Mouse (Mus musculus) limb, embryonic 13.5 days (tissue): ENCODE measurements around the gene Tmem176b. TPM values are rescaled to one million over a fixed set of nuclear protein-coding genes. Genes with fewer than 3 reads are reported as not detected.
"Not testable (repeated sequence)": the region's sequence is repeated elsewhere in the genome, so short reads cannot be mapped to it uniquely, and the experiment has no call there.

Experiments used
- ATAC-seq: fragments of 200-750 bp; cut with Nextera tagmentation; 2 replicates; pipeline ENCODE4 v1.8.0; 2017; ENCODE audit warnings: low read depth, moderate number of reproducible peaks, moderate TSS enrichment; ENCODE audit not compliant: low FRiP score
- H3K27ac ChIP-seq: fragments of 300-500 bp; sonication (generic); 2 replicates; pipeline ENCODE4 v1.5.1; 2015; ENCODE audit warnings: inconsistent platforms, mild to moderate bottlenecking, moderate library complexity
- H3K27me3 ChIP-seq: fragments of 300-500 bp; sonication (generic); 2 replicates; pipeline ENCODE4 v1.6.1; 2015; ENCODE audit warnings: mild to moderate bottlenecking, inconsistent platforms
- H3K36me3 ChIP-seq: fragments of 300-500 bp; sonication (generic); 2 replicates; pipeline ENCODE4 v1.6.1; 2015; ENCODE audit warnings: inconsistent platforms, mild to moderate bottlenecking, moderate library complexity
- H3K4me1 ChIP-seq: fragments of 300-500 bp; sonication (generic); 2 replicates; pipeline ENCODE4 v1.6.1; 2015; ENCODE audit warnings: inconsistent platforms
- H3K4me2 ChIP-seq: fragments of 300-500 bp; sonication (generic); replicated peaks from 2 replicates; pipeline ENCODE4 v1.6.1; 2015; ENCODE audit warnings: inconsistent platforms, mild to moderate bottlenecking, moderate library complexity
- H3K4me3 ChIP-seq: fragments of 300-500 bp; sonication (generic); 2 replicates; pipeline ENCODE4 v1.5.1; 2015; ENCODE audit warnings: moderate library complexity, mild to moderate bottlenecking, inconsistent platforms
- H3K9ac ChIP-seq: fragments of 300-500 bp; sonication (generic); 2 replicates; pipeline ENCODE4 v1.6.1; 2015; ENCODE audit warnings: mild to moderate bottlenecking, inconsistent platforms
- H3K9me3 ChIP-seq: fragments of 300-500 bp; sonication (generic); 2 replicates; pipeline ENCODE4 v1.6.1; 2016; ENCODE audit warnings: inconsistent platforms
- WGBS: fragments of 180-500 bp; shearing (Covaris S2); methylation state at CpG from one replicate; pipeline ENCODE4 v1.1.7; 2015; 5-methylcytosine and 5-hydroxymethylcytosine counted together
- polyA plus RNA-seq: library from polyadenylated mRNA; unstranded; fragments of >200 nt; fragmentation: Nextera tagmentation; extraction: Ambion mirVana; gene quantifications from 2 replicates; pipeline ENCODE4 v1.2.1, GENCODE M21; 2015

Gene Tmem176b
- polyA plus RNA-seq, result 224 and 226 TPM in 2 replicates

- 4% methylated on average over 6 of the region's 6 CpGs for WGBS
- Histone ChIP-seq H3K9ac (peak within 1 kb of the TSS; percentile 75), H3K27me3 (no peaks in the 10 kb centered on the region)
Measured at GRCm38 (mm10) chr6:48840973-48841625, at the start of gene Tmem176b. Tmem176b (minus strand) TSS chr6:48841496.

GRCm38 (mm10) chr6:48876510-48877135 is 35.3 kb upstream of the Tmem176b start:
- ATAC-seq, result no peak
- no peaks in the 10 kb centered on the region for H3K4me1 ChIP-seq
- H3K27me3 ChIP-seq, result no peaks in the 10 kb centered on the region
- H3K27ac ChIP-seq, result no peak overlapping the region
- H3K4me2 ChIP-seq, result no peak overlapping the region
- H3K4me3 ChIP-seq, result no peak overlapping the region
- H3K9ac ChIP-seq, result no peak overlapping the region
- no peaks in the 10 kb centered on the region for H3K9me3 ChIP-seq
- no peaks in the 10 kb centered on the region for H3K36me3 ChIP-seq
- WGBS, result 48% methylated on average over 5 of the region's 5 CpGs

More at GRCm38 (mm10) chr6:48840973-48841625, at the start of gene Tmem176b:
- Histone ChIP-seq H3K4me1 (peaks cover 47% of the 10 kb centered on the region), H3K36me3 (peaks cover 49% of the 10 kb centered on the region), H3K4me2 (peak within 1 kb of the TSS; percentile 89), H3K9me3 (no peaks in the 10 kb centered on the region), H3K4me3 (peak within 1 kb of the TSS; percentile 61), H3K27ac (peak within 1 kb of the TSS; percentile 90)
- ATAC-seq, result peak; percentile 93

GRCm38 (mm10) chr6:48875515-48875914 is 34.2 kb upstream of the Tmem176b start:
- H3K4me2 ChIP-seq, result no peak overlapping the region
- no peak overlapping the region for H3K4me3 ChIP-seq
- H3K4me1 ChIP-seq, result no peaks in the 10 kb centered on the region
- H3K27ac ChIP-seq, result no peak overlapping the region
- H3K27me3 ChIP-seq, result no peaks in the 10 kb centered on the region
- WGBS, result 89% methylated on average over 6 of the region's 6 CpGs
- no peak for ATAC-seq
- H3K9ac ChIP-seq, result no peak overlapping the region
- H3K36me3 ChIP-seq, result no peaks in the 10 kb centered on the region
- H3K9me3 ChIP-seq, result no peaks in the 10 kb centered on the region

- no peak overlapping the region for H3K4me3 ChIP-seq
- 78% methylated on average over 4 of the region's 4 CpGs for WGBS
- no peak overlapping the region for H3K9ac ChIP-seq
- no peaks in the 10 kb centered on the region for H3K27me3 ChIP-seq
- H3K4me2 ChIP-seq, result no peak overlapping the region
- ATAC-seq, result no peak
- no peaks in the 10 kb centered on the region for H3K4me1 ChIP-seq
- no peaks in the 10 kb centered on the region for H3K9me3 ChIP-seq
- H3K36me3 ChIP-seq, result no peaks in the 10 kb centered on the region
- H3K27ac ChIP-seq, result no peak overlapping the region
Measured at GRCm38 (mm10) chr6:48874576-48874975, 33.3 kb upstream of the Tmem176b start.

- Histone ChIP-seq H3K36me3 (no peaks in the 10 kb centered on the region), H3K9ac (no peak within 1 kb of the TSS), H3K4me1 (no peaks in the 10 kb centered on the region), H3K9me3 (no peaks in the 10 kb centered on the region), H3K4me2 (no peak within 1 kb of the TSS), H3K4me3 (no peak within 1 kb of the TSS), H3K27ac (no peak within 1 kb of the TSS), H3K27me3 (no peaks in the 10 kb centered on the region)
- WGBS, result 87% methylated on average over 5 of the region's 5 CpGs
- ATAC-seq, result no peak
Measured at GRCm38 (mm10) chr6:48872596-48872995, 31.3 kb upstream of the Tmem176b start, which contains the start of gene Aoc1. Aoc1 (plus strand) TSS chr6:48872896.

- no peak overlapping the region for H3K27ac ChIP-seq
- ATAC-seq, result no peak
- no peaks in the 10 kb centered on the region for H3K36me3 ChIP-seq
- WGBS, result 92% methylated on average over 2 of the region's 2 CpGs
- H3K9me3 ChIP-seq, result no peaks in the 10 kb centered on the region
- no peak overlapping the region for H3K4me3 ChIP-seq
- no peaks in the 10 kb centered on the region for H3K27me3 ChIP-seq
- no peak overlapping the region for H3K9ac ChIP-seq
- no peaks in the 10 kb centered on the region for H3K4me1 ChIP-seq
- no peak overlapping the region for H3K4me2 ChIP-seq
Measured at GRCm38 (mm10) chr6:48869774-48870173, 28.5 kb upstream of the Tmem176b start.

GRCm38 (mm10) chr6:48867158-48867557 is 25.9 kb upstream of the Tmem176b start:
- 62% methylated on average over 4 of the region's 4 CpGs for WGBS
- Histone ChIP-seq H3K4me3 (no peak overlapping the region), H3K36me3 (no peaks in the 10 kb centered on the region), H3K4me2 (no peak overlapping the region), H3K27me3 (no peaks in the 10 kb centered on the region), H3K27ac (no peak overlapping the region), H3K4me1 (no peaks in the 10 kb centered on the region), H3K9me3 (no peaks in the 10 kb centered on the region), H3K9ac (no peak overlapping the region)
- ATAC-seq, result no peak

GRCm38 (mm10) chr6:48866355-48866950 is 25.2 kb upstream of the Tmem176b start:
- not testable (repeated sequence) for H3K36me3 ChIP-seq, H3K4me1 ChIP-seq, H3K9me3 ChIP-seq, H3K9ac ChIP-seq, H3K4me3 ChIP-seq, H3K27me3 ChIP-seq, H3K4me2 ChIP-seq, ATAC-seq, H3K27ac ChIP-seq
- WGBS, result 27% methylated on average over 1 of the region's 1 CpGs

GRCm38 (mm10) chr6:48865152-48865745 is 24.0 kb upstream of the Tmem176b start:
- Histone ChIP-seq H3K36me3 (no peaks in the 10 kb centered on the region), H3K9ac (no peak overlapping the region), H3K4me3 (no peak overlapping the region), H3K27ac (no peak overlapping the region), H3K27me3 (no peaks in the 10 kb centered on the region), H3K4me1 (0 out of 2 replicates have a peak, but pooled peaks cover 4% of the 10 kb centered on the region), H3K9me3 (no peaks in the 10 kb centered on the region), H3K4me2 (no peak overlapping the region)
- ATAC-seq, result no peak
- 70% methylated on average over 1 of the region's 1 CpGs for WGBS

GRCm38 (mm10) chr6:48864723-48865122 is 23.4 kb upstream of the Tmem176b start:
- Histone ChIP-seq H3K4me2 (no peak overlapping the region), H3K9ac (no peak overlapping the region), H3K27ac (no peak overlapping the region), H3K27me3 (no peaks in the 10 kb centered on the region), H3K9me3 (no peaks in the 10 kb centered on the region), H3K36me3 (no peaks in the 10 kb centered on the region), H3K4me1 (0 out of 2 replicates have a peak, but pooled peaks cover 5% of the 10 kb centered on the region), H3K4me3 (no peak overlapping the region)
- ATAC-seq, result no peak
- WGBS, result 25% methylated on average over 3 of the region's 3 CpGs

GRCm38 (mm10) chr6:48864181-48864580 is 22.9 kb upstream of the Tmem176b start:
- Histone ChIP-seq H3K36me3 (no peaks in the 10 kb centered on the region), H3K4me3 (no peak overlapping the region), H3K27ac (no peak overlapping the region), H3K4me2 (no peak overlapping the region), H3K27me3 (no peaks in the 10 kb centered on the region), H3K9ac (no peak overlapping the region), H3K9me3 (no peaks in the 10 kb centered on the region), H3K4me1 (0 out of 2 replicates have a peak, but pooled peaks cover 5% of the 10 kb centered on the region)
- WGBS, result 56% methylated on average over 3 of the region's 3 CpGs
- no peak for ATAC-seq

- WGBS, result 92% methylated on average over 7 of the region's 7 CpGs
- ATAC-seq, result no peak
- H3K9ac ChIP-seq, result no peak overlapping the region
Measured at GRCm38 (mm10) chr6:48863488-48863887, 22.2 kb upstream of the Tmem176b start.

More at GRCm38 (mm10) chr6:48863488-48863887, 22.2 kb upstream of the Tmem176b start:
- 0 out of 2 replicates have a peak, but pooled peaks cover 5% of the 10 kb centered on the region for H3K4me1 ChIP-seq
- H3K36me3 ChIP-seq, result no peaks in the 10 kb centered on the region
- no peak overlapping the region for H3K4me2 ChIP-seq
- H3K27ac ChIP-seq, result no peak overlapping the region
- H3K4me3 ChIP-seq, result no peak overlapping the region
- H3K9me3 ChIP-seq, result no peaks in the 10 kb centered on the region
- H3K27me3 ChIP-seq, result no peaks in the 10 kb centered on the region
